Mouse (Mus musculus) cerebellum, postnatal 36 days (tissue): Measurements from ENCODE around the gene Tmem50a.
A peak's percentile ranks its signal among the peaks of the same experiment; 100 is the strongest.

Experiments
- DNase-seq, 2 experiments: peaks; one replicate each; pipeline ENCODE4 v3.0.0; 2021 to 2022; ENCODE audit warnings: mixed read lengths in 2 of 2

Tmem50a gene

GRCm38 (mm10) chr4:134871477-134871876, 43.3 kb downstream of the Tmem50a start:
- no peak for DNase-seq

GRCm38 (mm10) chr4:134869815-134870375, 44.9 kb downstream of the Tmem50a start:
- no peak for DNase-seq

GRCm38 (mm10) chr4:134869068-134869730, 45.6 kb downstream of the Tmem50a start:
- DNase-seq: no peak

- no peak for DNase-seq
These were observed 46.3 kb downstream of the Tmem50a start for GRCm38 (mm10) chr4:134868490-134868889.

GRCm38 (mm10) chr4:134868065-134868464, 46.8 kb downstream of the Tmem50a start:
- no peak for DNase-seq

- no peak for DNase-seq
These were observed 47.2 kb downstream of the Tmem50a start for GRCm38 (mm10) chr4:134867661-134868060.

GRCm38 (mm10) chr4:134867213-134867612, 47.6 kb downstream of the Tmem50a start:
- no peak for DNase-seq

GRCm38 (mm10) chr4:134865789-134866188, 49.0 kb downstream of the Tmem50a start:
- DNase-seq: no peak

- DNase-seq: no peak
These were observed 49.5 kb downstream of the Tmem50a start for GRCm38 (mm10) chr4:134865340-134865739.

- no peak for DNase-seq
These were observed 50.7 kb downstream of the Tmem50a start, which contains the start of gene Rhd for GRCm38 (mm10) chr4:134863937-134864729. Gene Rhd, plus strand, starts transcription at chr4:134864536.

GRCm38 (mm10) chr4:134862996-134863395, 51.8 kb downstream of the Tmem50a start:
- no peak for DNase-seq

- no peak for DNase-seq
These were observed 52.9 kb downstream of the Tmem50a start for GRCm38 (mm10) chr4:134861884-134862283.

- no peak for DNase-seq
These were observed 56.3 kb downstream of the Tmem50a start for GRCm38 (mm10) chr4:134858494-134858893.

GRCm38 (mm10) chr4:134856501-134856900, 58.3 kb downstream of the Tmem50a start:
- no peak for DNase-seq

GRCm38 (mm10) chr4:134856056-134856455, 58.8 kb downstream of the Tmem50a start:
- no peak for DNase-seq

GRCm38 (mm10) chr4:134855371-134855770, 59.5 kb downstream of the Tmem50a start:
- no peak for DNase-seq

GRCm38 (mm10) chr4:134853637-134854485, 61.0 kb downstream of the Tmem50a start:
- DNase-seq: peak; percentile 92 to 96

- DNase-seq: peak; percentile 99 to 100
These were observed 61.6 kb downstream of the Tmem50a start, which contains the start of gene Maco1 for GRCm38 (mm10) chr4:134853259-134853636. Gene Maco1, minus strand, starts transcription at chr4:134853345.

GRCm38 (mm10) chr4:134852438-134853255, 62.2 kb downstream of the Tmem50a start:
- peak in 1 of 2 experiments; percentile 25 for DNase-seq

GRCm38 (mm10) chr4:134851876-134852275, 62.9 kb downstream of the Tmem50a start:
- peak in 1 of 2 experiments; percentile 19 for DNase-seq

GRCm38 (mm10) chr4:134851236-134851635, 63.6 kb downstream of the Tmem50a start:
- no peak for DNase-seq

GRCm38 (mm10) chr4:134850551-134850950, 64.3 kb downstream of the Tmem50a start:
- no peak for DNase-seq
